Mouse (Mus musculus) CH12.LX (cell line): Measurements from ENCODE around the gene Prr5l.

Source experiments
- CTCF ChIP-seq, 2 experiments: IDR thresholded peaks in 1 of 2; conservative IDR thresholded peaks in 1 of 2; 2 replicates each; pipeline ENCODE4 v1.5.1; 2011 to 2012; ENCODE audit warnings: low read depth in 2 of 2, low read length in 2 of 2, improper control_type of control experiment in 1 of 2, inconsistent platforms in 1 of 2, mild to moderate bottlenecking in 1 of 2, moderate library complexity in 1 of 2
- EP300 ChIP-seq: IDR thresholded peaks from 2 replicates; pipeline ENCODE4 v1.6.1; 2011; ENCODE audit warnings: low read length, improper control_type of control experiment
- ETS1 ChIP-seq: conservative IDR thresholded peaks from 2 replicates; pipeline ENCODE4 v1.6.1; 2012; ENCODE audit warnings: low read depth, mild to moderate bottlenecking, inconsistent platforms, low read length, improper control_type of control experiment, moderate library complexity
- HCFC1 ChIP-seq: IDR thresholded peaks from 2 replicates; pipeline ENCODE4 v1.6.1; 2012; ENCODE audit warnings: low read depth, mild to moderate bottlenecking, inconsistent platforms, low read length, improper control_type of control experiment
- JUND ChIP-seq: conservative IDR thresholded peaks from 2 replicates; pipeline ENCODE4 v1.6.1; 2011; ENCODE audit warnings: low read depth, low read length, improper control_type of control experiment
- MAFK ChIP-seq: IDR thresholded peaks from 2 replicates; pipeline ENCODE4 v1.6.1; 2011; ENCODE audit warnings: low read length, improper control_type of control experiment; ENCODE audit not compliant: insufficient replicate concordance
- MAX ChIP-seq: IDR thresholded peaks from 2 replicates; pipeline ENCODE4 v1.6.1; 2011; ENCODE audit warnings: low read length, improper control_type of control experiment
- POLR2A ChIP-seq: IDR thresholded peaks from 2 replicates; pipeline ENCODE4 v1.6.1; 2011; ENCODE audit warnings: low read depth, mild to moderate bottlenecking, improper control_type of control experiment, low read length
- POLR2AphosphoS2 ChIP-seq: IDR thresholded peaks from 2 replicates; pipeline ENCODE4 v1.6.1; 2011; ENCODE audit warnings: low read depth, low read length, improper control_type of control experiment
- SIN3A ChIP-seq: IDR thresholded peaks from 2 replicates; pipeline ENCODE4 v1.6.1; 2012; ENCODE audit warnings: low read length, improper control_type of control experiment, inconsistent platforms
- ZC3H11A ChIP-seq: IDR thresholded peaks from 2 replicates; pipeline ENCODE4 v1.6.1; 2012; ENCODE audit warnings: low read depth, mild to moderate bottlenecking, inconsistent platforms, low read length, improper control_type of control experiment
- ZMIZ1 ChIP-seq: IDR thresholded peaks from 2 replicates; pipeline ENCODE4 v1.6.1; 2012; ENCODE audit warnings: low read depth, mild to moderate bottlenecking, inconsistent platforms, low read length, improper control_type of control experiment

DNA sequence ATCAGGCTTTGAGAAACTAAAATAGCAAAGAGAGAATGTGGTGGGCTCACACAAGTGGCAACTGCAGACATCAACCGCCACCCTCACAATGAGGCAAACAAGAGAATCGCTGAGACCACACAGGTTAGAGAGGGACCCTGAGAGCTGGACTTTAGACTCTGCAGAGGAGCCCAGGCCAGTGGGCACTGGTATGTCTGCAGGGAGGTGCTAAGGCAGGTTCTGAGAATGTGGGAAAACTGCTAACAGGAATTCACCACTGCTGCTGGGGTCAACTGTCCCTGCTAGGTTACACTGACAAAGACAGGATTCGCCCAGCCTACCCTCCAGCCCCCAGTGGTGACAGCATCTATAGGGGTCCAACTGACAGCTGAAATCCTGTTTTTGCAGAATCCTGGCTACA, 171.2 kb downstream of the Prr5l start:
- TF ChIP-seq CTCF (conservative IDR thresholded peaks at IDR 0.05 in 1 of 2, IDR thresholded peaks at IDR 0.05 in 1 of 2; ENCODE audit: low read depth in 2 of 2, low read length in 2 of 2) (no peak), MAX (no peak), POLR2A (no peak), EP300 (no peak), JUND (no peak), MAFK (no peak), POLR2AphosphoS2 (no peak), SIN3A (no peak), ZMIZ1 (no peak), ZC3H11A (no peak), HCFC1 (no peak), ETS1 (no peak)
